8 mouse cellular contexts compared by ENCODE assay signal in the genomic region with DNA sequence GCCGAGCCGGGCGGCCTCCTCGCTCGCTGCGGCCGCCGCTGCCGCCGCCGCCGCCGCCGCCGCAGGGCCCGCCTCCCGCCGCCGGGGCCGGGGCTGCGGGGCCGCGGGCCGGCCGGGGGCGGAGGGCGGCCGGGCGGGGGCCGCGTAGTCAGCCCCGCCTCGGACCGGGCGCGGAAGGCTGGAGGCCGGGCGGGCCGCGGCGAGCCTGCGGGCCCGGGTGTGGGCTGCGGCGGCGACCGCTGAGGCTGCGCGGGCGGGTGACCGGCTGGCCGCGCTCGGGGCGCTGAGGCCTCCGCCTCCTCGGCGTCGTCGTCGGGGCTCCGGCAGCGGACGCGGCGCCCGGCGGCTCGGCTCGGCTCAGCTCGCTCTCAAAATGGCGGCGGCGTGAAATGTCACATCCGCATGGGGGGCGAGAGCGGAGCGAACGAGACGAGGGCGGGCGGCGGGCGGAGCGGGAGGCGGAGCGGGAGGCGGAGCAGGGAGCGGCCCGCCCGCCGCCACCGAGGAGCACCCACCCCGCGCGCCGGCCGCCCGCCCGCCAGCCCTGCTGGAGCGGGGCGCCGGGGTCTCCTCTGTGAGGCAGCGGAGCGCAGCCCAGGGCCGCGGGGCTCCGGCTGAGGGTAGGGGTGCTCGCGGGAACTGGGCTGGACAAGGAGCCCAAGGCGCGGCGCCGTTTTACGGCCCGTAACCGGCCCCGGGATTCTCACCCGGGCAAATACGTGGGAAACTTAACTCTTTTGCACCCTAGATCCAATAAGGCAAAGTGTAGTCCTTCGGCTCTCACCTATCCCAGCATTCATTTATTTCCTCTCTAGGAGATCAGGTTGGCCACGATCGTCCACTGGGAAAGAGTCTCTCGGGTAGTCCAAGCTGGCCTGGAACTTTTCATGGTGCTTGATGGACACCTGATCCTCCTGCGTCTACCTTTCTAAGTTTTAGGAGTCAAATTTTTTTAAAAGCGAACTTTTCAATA. TPM values are rescaled to one million over a fixed set of nuclear protein-coding genes. Genes with fewer than 3 reads are reported as not detected.
A peak's percentile ranks its signal among the peaks of the same experiment; 100 is the strongest.
DNase-seq lines count a peak whose midpoint lies in the region; ATAC-seq lines count a peak whose summit lies in the region.

No protein-coding gene starts in this region.

- DNase-seq in adrenal gland, adult (ENCODE audit: inconsistent age in 2 of 2, low spot score in 1 of 2) = peak; percentile 91 to 97
- peak; percentile 95 for DNase-seq in embryo, embryonic 10 days (ENCODE audit: low spot score)
- DNase-seq in gastrocnemius, postnatal 14 days = peak; percentile 93
- peak; percentile 84 to 92 for DNase-seq in left cerebral cortex, postnatal 14 days (ENCODE audit: low spot score in 2 of 2)
- DNase-seq in right cerebral cortex, postnatal 14 days = peak; percentile 93
- DNase-seq in urinary bladder, postnatal 25 days (ENCODE audit: low spot score) = peak; percentile 91

- ATAC-seq in inflammation-experienced regulatory T-cells, adult 6 months = peak; percentile 88
- peak; percentile 78 for ATAC-seq in megakaryocyte-erythroid progenitor cell, adult 5-6 weeks (replicated peaks; ENCODE audit: low FRiP score, low TSS enrichment, poor library complexity, severe bottlenecking)

- intact Hi-C loops in gastrocnemius, postnatal 14 days (cut with DNase I; ENCODE audit: low total_unique reads) = no loop called here
- intact Hi-C loops in left cerebral cortex, postnatal 14 days (cut with DNase I) = no loop called here

RNA-seq across cellular contexts. Expression of gene Usp7, which starts 53.3 kb away (rescaled TPM):
- total RNA-seq in gastrocnemius, postnatal 14 days (2021) = 10 to 100 TPM; 46.4 to 48.9 TPM
- 10 to 100 TPM; 27.3 to 48.2 (median 47.7) TPM for polyA plus RNA-seq in inflammation-experienced regulatory T-cells, adult 6 months (2017; shearing (Covaris generic))
- 100 to 1,000 TPM; 155 to 156 TPM for total RNA-seq in left cerebral cortex, postnatal 14 days (2021)
- total RNA-seq in megakaryocyte-erythroid progenitor cell, adult 5-6 weeks (2014; fragmentation: Nextera tagmentation) = 196 and 235 TPM in 2 replicates
- total RNA-seq in megakaryocyte-erythroid progenitor cell, adult 5-6 weeks (2017) = 202 and 222 TPM in 2 replicates

RNA-seq across cellular contexts. Expression of gene Gm5767, which starts 58.3 kb away (rescaled TPM):
- not detected for total RNA-seq in gastrocnemius, postnatal 14 days (2021)
- not detected for polyA plus RNA-seq in inflammation-experienced regulatory T-cells, adult 6 months (2017; shearing (Covaris generic))
- total RNA-seq in left cerebral cortex, postnatal 14 days (2021) = not detected
- total RNA-seq in megakaryocyte-erythroid progenitor cell, adult 5-6 weeks (2014; fragmentation: Nextera tagmentation) = not detected in 2 replicates
- not detected in 2 replicates for total RNA-seq in megakaryocyte-erythroid progenitor cell, adult 5-6 weeks (2017)

Comparison
In these comparisons a context has a peak if more than half of its experiments do, and no peak if none do; other contexts are left out.
1. Peak in every context shown above with its lines: DNase-seq and ATAC-seq.